Mouse (Mus musculus) megakaryocyte-erythroid progenitor cell, adult 5-6 weeks (primary cell): ENCODE data around the gene Klk1b3. TPM values are rescaled to one million over a fixed set of nuclear protein-coding genes. Genes with fewer than 3 reads are reported as not detected.
A peak's percentile ranks its signal among the peaks of the same experiment; 100 is the strongest.
"Not testable (repeated sequence)": the region's sequence is repeated elsewhere in the genome, so short reads cannot be mapped to it uniquely, and the experiment has no call there.

Experiments
- ATAC-seq: replicated peaks from 2 replicates; pipeline ENCODE4 v1.8.0; 2016; ENCODE audit warnings: mild to moderate bottlenecking, inconsistent platforms; ENCODE audit not compliant: severe bottlenecking, poor library complexity, low FRiP score, low TSS enrichment
- total RNA-seq, 2 experiments: library from RNA; stranded (forward) in 1 of 2; stranded (reverse) in 1 of 2; fragments of 200-1000, 215-1000 nt in 1 of 2; fragments of >200 nt in 1 of 2; fragmentation: Nextera tagmentation in 1 of 2; gene quantifications; 2 replicates each; pipeline ENCODE4 v1.2.3; 2014 to 2017

The Klk1b3 gene
- total RNA-seq (2014; fragmentation: Nextera tagmentation) (not detected in 2 replicates), total RNA-seq (2017) (not detected in 2 replicates)

- ATAC-seq: no peak
These were observed at the start of gene Klk1b3 for GRCm38 (mm10) chr7:44197891-44198290. TSS of gene Klk1b3 (plus strand) at chr7:44198191.

- ATAC-seq: no peak
These were observed 18.5 kb upstream of the Klk1b3 start for GRCm38 (mm10) chr7:44179299-44180045.

GRCm38 (mm10) chr7:44186516-44186915 is 11.5 kb upstream of the Klk1b3 start:
- ATAC-seq: not testable (repeated sequence)

GRCm38 (mm10) chr7:44187936-44188335 is 10.1 kb upstream of the Klk1b3 start, which contains the start of gene Klk1b24:
TSS of gene Klk1b24 (plus strand) at chr7:44188236.
- not testable (repeated sequence) for ATAC-seq

GRCm38 (mm10) chr7:44193466-44193865 is 4.5 kb upstream of the Klk1b3 start:
- not testable (repeated sequence) for ATAC-seq

- ATAC-seq: not testable (repeated sequence)
These were observed 9.1 kb downstream of the Klk1b3 start, which contains the start of gene Klk1b4 for GRCm38 (mm10) chr7:44207135-44207534. TSS of gene Klk1b4 (plus strand) at chr7:44207435.

GRCm38 (mm10) chr7:44208307-44208706 is 10.3 kb downstream of the Klk1b3 start:
- no peak for ATAC-seq

GRCm38 (mm10) chr7:44215645-44216044 is 17.7 kb downstream of the Klk1b3 start, which contains the start of gene Klk1b5:
TSS of gene Klk1b5 (plus strand) at chr7:44215945.
- ATAC-seq: no peak

- not testable (repeated sequence) for ATAC-seq
These were observed 23.6 kb downstream of the Klk1b3 start for GRCm38 (mm10) chr7:44221601-44222000.

GRCm38 (mm10) chr7:44222335-44222734 is 24.3 kb downstream of the Klk1b3 start:
- ATAC-seq: not testable (repeated sequence)

- no peak for ATAC-seq
These were observed 27.1 kb downstream of the Klk1b3 start, which contains the start of gene Klk1 for GRCm38 (mm10) chr7:44225076-44225475. TSS of gene Klk1 (plus strand) at chr7:44225360.

GRCm38 (mm10) chr7:44235909-44236308 is 37.9 kb downstream of the Klk1b3 start, which contains the start of gene Gm36864:
TSS of gene Gm36864 (plus strand) at chr7:44236177.
- no peak for ATAC-seq

- ATAC-seq: no peak
These were observed 41.9 kb downstream of the Klk1b3 start for GRCm38 (mm10) chr7:44239913-44240312.

- ATAC-seq: peak; percentile 40; the same call in 1 of the 2 replicates
These were observed 42.7 kb downstream of the Klk1b3 start for GRCm38 (mm10) chr7:44240712-44241111.

- ATAC-seq: no peak
These were observed 43.2 kb downstream of the Klk1b3 start for GRCm38 (mm10) chr7:44241163-44241562.

GRCm38 (mm10) chr7:44244080-44244479 is 46.1 kb downstream of the Klk1b3 start:
- no peak for ATAC-seq

- ATAC-seq: peak; percentile 78
These were observed 48.3 kb downstream of the Klk1b3 start, which contains the start of the genes 1700028J19Rik and 2410002F23Rik for GRCm38 (mm10) chr7:44246055-44246983. TSS of gene 1700028J19Rik (minus strand) at chr7:44246695. TSS of gene 2410002F23Rik (plus strand) at chr7:44246722.

GRCm38 (mm10) chr7:44246984-44247470 is 49.0 kb downstream of the Klk1b3 start:
- ATAC-seq: peak; percentile 38

GRCm38 (mm10) chr7:44247971-44248370 is 50.0 kb downstream of the Klk1b3 start:
- ATAC-seq: no peak
